Mouse (Mus musculus) forebrain, postnatal 0 days (tissue): ENCODE results near the gene Mad1l1. TPM values are rescaled to one million over a fixed set of nuclear protein-coding genes. Genes with fewer than 3 reads are reported as not detected.

Source experiments
- ATAC-seq: fragments of 200-750 bp; cut with Nextera tagmentation; 2 replicates; pipeline ENCODE4 v1.8.0; 2017; ENCODE audit warnings: mild to moderate bottlenecking, moderate library complexity
- DNase-seq: peaks from one replicate; pipeline ENCODE4 v3.0.0-alpha.2; 2015
- H3K27ac ChIP-seq: fragments of 300-500 bp; sonication (generic); 2 replicates; pipeline ENCODE4 v1.5.1; 2014; ENCODE audit warnings: low read depth, mild to moderate bottlenecking, antibody characterized with exemption, low read length, moderate library complexity, mixed read lengths
- H3K27me3 ChIP-seq: fragments of 300-500 bp; sonication (generic); 2 replicates; pipeline ENCODE4 v1.6.1; 2014; ENCODE audit warnings: mild to moderate bottlenecking, low read length, mixed read lengths; ENCODE audit not compliant: insufficient read depth
- H3K36me3 ChIP-seq: fragments of 300-500 bp; sonication (generic); 2 replicates; pipeline ENCODE4 v1.6.1; 2014; ENCODE audit warnings: mild to moderate bottlenecking, moderate library complexity; ENCODE audit not compliant: insufficient read depth
- H3K4me1 ChIP-seq: fragments of 300-500 bp; sonication (generic); 2 replicates; pipeline ENCODE4 v1.6.1; 2014; ENCODE audit warnings: antibody characterized with exemption; ENCODE audit not compliant: insufficient read depth
- H3K4me2 ChIP-seq: fragments of 300-500 bp; sonication (generic); 2 replicates; pipeline ENCODE4 v1.6.1; 2014; ENCODE audit warnings: low read depth, mild to moderate bottlenecking, moderate library complexity
- H3K4me3 ChIP-seq: fragments of 300-500 bp; sonication (generic); 2 replicates; pipeline ENCODE4 v1.5.1; 2014; ENCODE audit warnings: low read depth, low read length, mixed read lengths
- H3K9ac ChIP-seq: fragments of 300-500 bp; sonication (generic); 2 replicates; pipeline ENCODE4 v1.6.1; 2014; ENCODE audit warnings: mild to moderate bottlenecking
- H3K9me3 ChIP-seq: fragments of 300-500 bp; sonication (generic); 2 replicates; pipeline ENCODE4 v1.6.1; 2016; ENCODE audit warnings: low read length
- CTCF ChIP-seq: sonication (generic); IDR thresholded peaks from 2 replicates; pipeline ENCODE4 v1.5.1; 2016; ENCODE audit warnings: antibody characterized with exemption, control low read depth, low read depth
- WGBS: fragments of 180-500 bp; shearing (Covaris S2); extraction: QIAGEN DNeasy Blood & Tissue Kit; methylation state at CpG from one replicate; pipeline ENCODE4 v1.1.7; 2014; 5-methylcytosine and 5-hydroxymethylcytosine counted together
- polyA plus RNA-seq: library from polyadenylated mRNA; unstranded; fragments of >200 nt; fragmentation: Nextera tagmentation; extraction: Ambion mirVana; gene quantifications from 2 replicates; pipeline ENCODE4 v1.2.1, GENCODE M21; 2015
- total RNA-seq: library from RNA; depleted of rRNA; stranded (reverse); fragments of >200 nt; gene quantifications from 2 replicates; pipeline ENCODE4 v1.2.3, GENCODE M21; 2014

Mad1l1 gene
- total and polyA plus RNA-seq, 2 experiments from 2014 or later, result 21.3 to 29.5 TPM

GRCm38 (mm10) chr5:140331615-140332512 is 10.5 kb upstream of the Mad1l1 start, which contains the start of gene Mrm2:
Gene Mrm2, minus strand, starts transcription at chr5:140331898.
- TF ChIP-seq CTCF, result peak; percentile 85
- H3K4me1 ChIP-seq, result peaks cover 9% of the 10 kb centered on the region
- WGBS, result 1% methylated on average over 39 of the region's 39 CpGs
- DNase-seq (peak; percentile 85), ATAC-seq (peak; percentile 90)
- H3K9me3 ChIP-seq, result no peaks in the 10 kb centered on the region
- peak within 1 kb of the TSS; percentile 88 for H3K4me2 ChIP-seq
- H3K36me3 ChIP-seq, result peaks cover 7% of the 10 kb centered on the region; the same call in 1 of the 2 replicates
- H3K27ac ChIP-seq, result peak within 1 kb of the TSS; percentile 90
- H3K9ac ChIP-seq, result peak within 1 kb of the TSS; percentile 80
- H3K27me3 ChIP-seq, result no peaks in the 10 kb centered on the region
- peak within 1 kb of the TSS; percentile 72 for H3K4me3 ChIP-seq

GRCm38 (mm10) chr5:140324058-140324457 is 2.7 kb upstream of the Mad1l1 start:
- Histone ChIP-seq H3K4me1 (peaks cover 7% of the 10 kb centered on the region; the same call in 1 of the 2 replicates), H3K36me3 (peaks cover 7% of the 10 kb centered on the region; the same call in 1 of the 2 replicates), H3K9ac (no peak overlapping the region), H3K9me3 (no peaks in the 10 kb centered on the region), H3K27ac (no peak overlapping the region), H3K4me3 (no peak overlapping the region), H3K27me3 (no peaks in the 10 kb centered on the region), H3K4me2 (no peak overlapping the region)
- TF ChIP-seq CTCF, result no peak
- ATAC-seq, result no peak
- WGBS, result 97% methylated on average over 5 of the region's 5 CpGs
- DNase-seq, result no peak

GRCm38 (mm10) chr5:140321756-140322575 is 614 bp upstream of the Mad1l1 start:
- peak overlapping the region; percentile 78 for H3K27ac ChIP-seq
- under 1% methylated on average over 17 of the region's 17 CpGs for WGBS
- H3K4me2 ChIP-seq, result peak overlapping the region; percentile 90
- peak overlapping the region; percentile 69 for H3K4me3 ChIP-seq
- H3K27me3 ChIP-seq, result no peaks in the 10 kb centered on the region
- peak overlapping the region; percentile 91 for H3K9ac ChIP-seq
- DNase-seq (no peak), ATAC-seq (peak; percentile 10; the same call in 1 of the 2 replicates)
- H3K4me1 ChIP-seq, result peaks cover 7% of the 10 kb centered on the region; the same call in 1 of the 2 replicates
- H3K36me3 ChIP-seq, result no peaks in the 10 kb centered on the region; the same call in 1 of the 2 replicates
- H3K9me3 ChIP-seq, result no peaks in the 10 kb centered on the region
- no peak for TF ChIP-seq CTCF

GRCm38 (mm10) chr5:140316716-140317115 is 4.6 kb downstream of the Mad1l1 start:
- Histone ChIP-seq H3K9ac (no peak overlapping the region), H3K4me3 (no peak overlapping the region), H3K36me3 (peaks cover 20% of the 10 kb centered on the region), H3K4me1 (peaks cover 7% of the 10 kb centered on the region; the same call in 1 of the 2 replicates), H3K27ac (no peak overlapping the region), H3K27me3 (no peaks in the 10 kb centered on the region), H3K4me2 (no peak overlapping the region), H3K9me3 (no peaks in the 10 kb centered on the region)
- WGBS, result 78% methylated on average over 3 of the region's 3 CpGs
- no peak for DNase-seq
- ATAC-seq, result no peak
- TF ChIP-seq CTCF, result no peak

- no peak for TF ChIP-seq CTCF
- H3K27ac ChIP-seq, result no peak overlapping the region
- WGBS, result 93% methylated on average over 14 of the region's 14 CpGs
- no peak overlapping the region for H3K4me3 ChIP-seq
- H3K9me3 ChIP-seq, result no peaks in the 10 kb centered on the region
- H3K9ac ChIP-seq, result no peak overlapping the region
- DNase-seq, result no peak
- no peak overlapping the region for H3K4me2 ChIP-seq
- ATAC-seq, result no peak
- no peaks in the 10 kb centered on the region for H3K4me1 ChIP-seq
- H3K36me3 ChIP-seq, result peaks cover 59% of the 10 kb centered on the region
- H3K27me3 ChIP-seq, result no peaks in the 10 kb centered on the region
Observed at GRCm38 (mm10) chr5:140307602-140308001, 13.8 kb downstream of the Mad1l1 start.

- Histone ChIP-seq H3K9me3 (no peaks in the 10 kb centered on the region), H3K36me3 (peaks cover 63% of the 10 kb centered on the region), H3K4me2 (no peak overlapping the region), H3K4me1 (no peaks in the 10 kb centered on the region), H3K27ac (no peak overlapping the region), H3K27me3 (no peaks in the 10 kb centered on the region), H3K9ac (no peak overlapping the region), H3K4me3 (no peak overlapping the region)
- TF ChIP-seq CTCF, result no peak
- no peak for DNase-seq
- 70% methylated on average over 8 of the region's 8 CpGs for WGBS
- ATAC-seq, result no peak
Observed at GRCm38 (mm10) chr5:140306016-140306415, 15.3 kb downstream of the Mad1l1 start.
